Mouse (Mus musculus) bone marrow, adult 2 months (tissue): ENCODE measurements around the gene Rab15.

Experiments
- CTCF ChIP-seq: fragments of 200-500 bp; IDR thresholded peaks from 2 replicates; pipeline ENCODE4 v1.5.1; 2011; ENCODE audit warnings: low read length, control low read depth; ENCODE audit not compliant: control insufficient read depth, insufficient read depth
- POLR2A ChIP-seq: fragments of 200-500 bp; IDR thresholded peaks from 2 replicates; pipeline ENCODE4 v1.6.1; 2011; ENCODE audit warnings: low read depth, mild to moderate bottlenecking, control low read depth, low read length, borderline replicate concordance; ENCODE audit not compliant: control insufficient read depth

GRCm38 (mm10) chr12:76807796-76808195, 14.9 kb downstream of the Rab15 start:
- TF ChIP-seq POLR2A: no peak
- no peak for TF ChIP-seq CTCF
